Mouse (Mus musculus) bone marrow macrophage, adult 2 months (primary cell): ENCODE results near the gene Ctnna3.

Experiments
- CTCF ChIP-seq: IDR thresholded peaks from 2 replicates; pipeline ENCODE4 v1.5.1; 2012; ENCODE audit warnings: low read depth, mild to moderate bottlenecking, low read length, moderate library complexity
- POLR2A ChIP-seq: IDR thresholded peaks from 2 replicates; pipeline ENCODE4 v1.6.1; 2012; ENCODE audit warnings: mild to moderate bottlenecking, low read depth, low read length, borderline replicate concordance

DNA sequence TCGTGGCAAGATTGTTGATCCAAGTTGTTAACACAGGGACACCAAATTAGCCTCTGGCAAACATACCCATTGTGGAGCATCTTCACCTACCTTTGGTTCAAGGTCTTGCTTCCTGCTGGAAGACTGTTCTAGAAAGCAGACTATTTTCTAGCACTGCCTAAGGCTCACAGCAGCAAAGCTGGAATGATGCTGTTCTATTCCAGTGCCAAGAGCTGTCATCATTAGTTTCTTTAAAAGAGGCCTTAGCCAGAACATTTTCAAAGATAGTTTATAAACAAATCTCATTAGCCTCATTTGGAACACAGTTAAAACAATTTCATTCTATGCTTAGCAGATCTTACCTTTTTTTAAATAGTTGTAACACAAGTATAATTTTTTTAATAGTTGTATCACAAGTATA is 376.4 kb downstream of the Ctnna3 start:
- TF ChIP-seq CTCF: no peak
- no peak for TF ChIP-seq POLR2A
